Mouse (Mus musculus) spleen, adult 2 months (tissue): ENCODE results near the gene Wdr83. TPM values are rescaled to one million over a fixed set of nuclear protein-coding genes. Genes with fewer than 3 reads are reported as not detected.

Experiments
- DNase-seq, 2 experiments: peaks; one replicate each; pipeline versions ENCODE4 v3.0.0 to v3.0.0-alpha.2; 2012 to 2021; ENCODE audit warnings: low spot score in 2 of 2, low read depth in 1 of 2
- H3K27ac ChIP-seq: fragments of 200-500 bp; 2 replicates; pipeline ENCODE4 v1.5.1; 2012; ENCODE audit warnings: low read length, inconsistent platforms; ENCODE audit not compliant: insufficient read depth
- H3K27me3 ChIP-seq: fragments of 200-500 bp; 2 replicates; pipeline ENCODE4 v1.6.1; 2012; ENCODE audit warnings: mild to moderate bottlenecking, moderate library complexity, low read length, inconsistent platforms; ENCODE audit not compliant: control insufficient read depth, insufficient read depth
- H3K36me3 ChIP-seq: fragments of 200-500 bp; 2 replicates; pipeline ENCODE4 v1.6.1; 2012; ENCODE audit warnings: mild to moderate bottlenecking, low read length, inconsistent platforms; ENCODE audit not compliant: control insufficient read depth, insufficient read depth
- H3K4me1 ChIP-seq: fragments of 200-500 bp; 2 replicates; pipeline ENCODE4 v1.6.1; 2011; ENCODE audit warnings: inconsistent platforms; ENCODE audit not compliant: control insufficient read depth, insufficient read depth, insufficient read length
- H3K4me3 ChIP-seq: fragments of 200-500 bp; 2 replicates; pipeline ENCODE4 v1.5.1; 2011; ENCODE audit warnings: mild to moderate bottlenecking, inconsistent platforms; ENCODE audit not compliant: insufficient read depth, insufficient read length; ENCODE audit errors: extremely low read depth
- CTCF ChIP-seq: fragments of 200-500 bp; IDR thresholded peaks from 2 replicates; pipeline ENCODE4 v1.5.1; 2011; ENCODE audit warnings: mild to moderate bottlenecking, inconsistent platforms; ENCODE audit not compliant: insufficient read depth, insufficient read length, insufficient replicate concordance; ENCODE audit errors: extremely low read depth
- POLR2A ChIP-seq: fragments of 200-500 bp; IDR thresholded peaks from 2 replicates; pipeline ENCODE4 v1.6.1; 2011; ENCODE audit warnings: low read depth, low read length, inconsistent platforms
- WGBS: fragments of 180-500 bp; shearing (Covaris S2); methylation state at CpG from one replicate; pipeline ENCODE4 v1.1.7; 2018; 5-methylcytosine and 5-hydroxymethylcytosine counted together
- polyA plus RNA-seq: library from polyadenylated mRNA; depleted of rRNA; stranded (reverse); fragments of >200 nt; gene quantifications from 2 replicates; pipeline ENCODE4 v1.2.3, GENCODE M21; 2012

The Wdr83 gene
- polyA plus RNA-seq, 1 experiment: 20.6 TPM

DNA sequence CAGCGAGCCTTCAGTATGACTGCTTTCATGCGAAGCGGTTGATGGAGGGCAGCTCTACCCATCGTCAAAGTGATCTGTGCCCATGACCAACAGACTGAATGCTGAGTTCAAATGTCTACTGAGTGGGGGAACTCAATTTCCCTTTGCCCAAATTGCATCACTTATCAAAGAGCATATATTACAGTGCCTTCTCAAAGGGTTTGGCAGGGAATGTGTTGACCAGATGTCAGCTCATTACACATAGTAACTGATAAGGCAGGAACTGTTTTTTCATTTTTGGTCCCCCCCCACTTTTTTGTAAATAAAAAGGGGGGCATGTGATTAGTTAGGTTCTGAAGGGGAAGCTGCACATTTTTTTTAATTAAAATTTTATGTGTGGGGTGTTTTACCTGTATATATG is 18.5 kb downstream of the Wdr83 start:
- H3K4me1 ChIP-seq: peaks cover 2% of the 10 kb centered on the region
- DNase-seq: no peak
- H3K4me3 ChIP-seq: no peak overlapping the region
- no peak overlapping the region for H3K27ac ChIP-seq
- no peaks in the 10 kb centered on the region for H3K36me3 ChIP-seq
- TF ChIP-seq POLR2A (no peak), CTCF (no peak)
- H3K27me3 ChIP-seq: no peaks in the 10 kb centered on the region
- WGBS: over 99% methylated on average over 4 of the region's 4 CpGs

DNA sequence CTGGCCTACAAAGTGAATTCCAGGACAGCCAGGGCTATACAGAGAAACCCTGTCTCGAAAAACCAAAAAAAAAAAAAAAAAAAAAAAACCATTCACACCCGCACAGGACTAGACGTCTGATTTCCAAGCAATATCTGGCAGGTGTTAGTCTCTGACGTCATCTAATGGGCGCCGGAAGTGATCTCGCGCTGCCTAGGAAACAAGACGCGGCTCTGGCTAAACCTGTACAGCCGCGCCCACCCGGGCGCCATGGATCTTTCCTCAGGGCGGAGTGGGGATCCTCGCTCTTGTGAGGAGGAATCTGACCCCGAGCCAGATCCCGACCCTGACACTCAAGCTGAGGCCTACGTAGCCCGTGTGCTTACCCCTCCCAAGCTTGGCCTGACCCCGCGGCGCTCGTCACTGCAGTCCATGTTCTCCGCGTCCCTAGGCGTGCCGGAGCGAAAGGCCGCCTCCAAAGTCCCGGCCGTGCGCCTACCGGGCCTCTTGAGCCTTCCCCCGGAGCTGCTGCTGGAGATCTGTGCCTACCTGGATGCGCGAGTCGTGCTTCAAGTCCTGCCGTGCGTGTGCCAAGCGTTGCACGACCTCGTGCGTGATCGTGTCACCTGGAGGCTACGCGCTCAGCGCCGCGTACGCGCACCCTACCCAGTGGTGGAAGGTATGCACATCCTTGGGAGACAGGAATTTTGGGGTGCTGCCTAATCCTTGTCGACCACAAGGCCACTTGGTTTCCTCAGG is 21.1 kb downstream of the Wdr83 start, which contains the start of gene Fbxw9:
TSS of gene Fbxw9 (plus strand) at position 177 of the 738 bp plus-strand sequence.
- H3K36me3 ChIP-seq: peaks cover 6% of the 10 kb centered on the region; the same call in 1 of the 2 replicates
- no peak within 1 kb of the TSS for H3K27ac ChIP-seq
- WGBS: under 1% methylated on average over 53 of the region's 53 CpGs

DNA sequence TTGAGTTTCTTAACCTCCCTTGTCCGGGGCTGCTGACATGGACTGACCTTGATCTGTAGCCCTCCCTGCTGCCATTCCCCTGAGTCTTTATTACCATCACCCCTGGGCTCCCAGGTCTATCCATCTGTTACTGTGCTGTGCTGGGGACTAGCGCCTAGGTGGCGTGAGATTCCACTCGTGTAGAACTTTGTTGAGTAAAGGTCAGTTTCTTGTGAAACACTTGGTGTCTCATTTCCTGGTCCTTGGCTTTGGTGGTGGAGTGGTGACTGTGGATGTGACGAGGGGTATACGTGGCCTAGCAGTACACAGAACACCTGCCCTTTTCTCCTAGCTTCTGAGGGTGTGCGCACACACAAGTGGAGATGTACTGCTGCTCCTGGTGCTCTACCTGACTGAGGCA is 23.7 kb downstream of the Wdr83 start:
- DNase-seq: no peak
- no peaks in the 10 kb centered on the region for H3K27me3 ChIP-seq
- WGBS: 86% methylated on average over 7 of the region's 7 CpGs
- TF ChIP-seq POLR2A: no peak
- no peak for TF ChIP-seq CTCF
- peaks cover 2% of the 10 kb centered on the region for H3K4me1 ChIP-seq
- H3K36me3 ChIP-seq: peaks cover 29% of the 10 kb centered on the region
- H3K27ac ChIP-seq: no peak overlapping the region
- H3K4me3 ChIP-seq: no peak overlapping the region

More for the DNA sequence above, 21.1 kb downstream of the Wdr83 start, which contains the start of gene Fbxw9:
- no peaks in the 10 kb centered on the region for H3K27me3 ChIP-seq
- TF ChIP-seq CTCF (no peak), POLR2A (no peak)
- peak; percentile 85 to 87 for DNase-seq
- H3K4me3 ChIP-seq: peak within 1 kb of the TSS; percentile 94
- peaks cover 2% of the 10 kb centered on the region for H3K4me1 ChIP-seq

DNA sequence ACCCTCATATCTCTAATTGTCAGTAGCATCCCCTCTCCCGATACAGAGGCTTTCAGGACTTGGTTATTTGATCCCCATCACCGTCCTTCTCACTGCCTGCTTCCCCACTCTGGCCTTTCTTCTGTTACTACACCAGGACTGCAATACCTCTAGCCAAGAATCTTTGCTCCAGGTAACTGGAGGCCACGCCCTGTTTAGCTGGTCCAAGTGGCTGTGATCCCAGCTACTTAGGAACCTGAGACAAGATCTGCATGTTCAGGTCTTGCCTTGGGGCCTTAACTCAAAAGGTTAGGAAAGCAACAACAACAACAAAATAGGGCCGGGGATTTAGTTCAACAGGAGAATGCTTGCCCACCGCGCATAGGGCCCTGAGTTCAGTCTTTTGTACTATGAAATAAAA is 37.5 kb downstream of the Wdr83 start:
- Histone ChIP-seq H3K4me1 (0 out of 2 replicates have a peak, but pooled peaks cover under 1% of the 10 kb centered on the region), H3K36me3 (peaks cover 35% of the 10 kb centered on the region), H3K27me3 (no peaks in the 10 kb centered on the region), H3K27ac (no peak overlapping the region), H3K4me3 (no peak overlapping the region)
- no peak for DNase-seq
- WGBS: 95% methylated on average over 6 of the region's 6 CpGs
- no peak for TF ChIP-seq CTCF
- no peak for TF ChIP-seq POLR2A

DNA sequence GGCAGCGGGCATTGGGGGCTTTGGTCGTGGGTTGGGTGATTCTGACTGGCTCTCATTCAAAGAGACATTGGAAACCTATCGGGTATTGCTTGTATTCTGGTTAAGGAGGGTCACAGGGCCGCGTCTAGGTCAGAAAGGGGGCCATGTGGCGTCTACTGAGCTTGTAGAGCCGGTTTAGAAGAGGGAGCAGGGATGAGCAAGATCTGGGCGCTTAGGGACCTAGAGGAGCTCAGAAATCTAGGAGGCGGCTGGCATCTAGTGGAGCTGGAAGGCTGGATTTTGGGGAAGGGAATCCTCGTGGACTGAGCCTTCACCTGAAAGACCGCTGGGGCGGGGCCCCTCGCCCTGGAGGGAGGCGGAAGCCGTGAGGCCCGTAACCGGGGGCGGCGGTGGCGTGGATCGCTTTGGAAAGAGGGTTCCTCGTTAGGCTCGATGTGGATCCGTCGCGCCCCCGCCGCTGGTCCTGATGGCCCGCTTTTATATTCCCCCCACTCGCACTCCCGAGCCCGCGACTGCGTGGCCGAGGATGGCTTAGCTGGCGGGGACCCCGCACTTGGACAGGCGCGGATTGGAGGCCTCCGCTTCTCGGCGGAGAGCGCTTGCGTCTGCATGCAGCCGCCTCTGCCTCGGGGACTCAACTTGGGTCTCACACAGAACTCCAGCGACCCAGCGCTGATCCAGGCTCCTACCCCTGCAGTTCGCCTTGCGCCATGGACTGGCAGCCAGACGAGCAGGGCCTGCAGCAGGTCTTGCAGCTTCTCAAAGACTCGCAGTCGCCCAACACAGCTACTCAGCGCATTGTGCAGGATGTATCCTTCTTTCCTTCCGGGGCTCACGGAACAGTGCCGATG is 43.2 kb downstream of the Wdr83 start:
- H3K4me1 ChIP-seq: peaks cover 8% of the 10 kb centered on the region; the same call in 1 of the 2 replicates

DNA sequence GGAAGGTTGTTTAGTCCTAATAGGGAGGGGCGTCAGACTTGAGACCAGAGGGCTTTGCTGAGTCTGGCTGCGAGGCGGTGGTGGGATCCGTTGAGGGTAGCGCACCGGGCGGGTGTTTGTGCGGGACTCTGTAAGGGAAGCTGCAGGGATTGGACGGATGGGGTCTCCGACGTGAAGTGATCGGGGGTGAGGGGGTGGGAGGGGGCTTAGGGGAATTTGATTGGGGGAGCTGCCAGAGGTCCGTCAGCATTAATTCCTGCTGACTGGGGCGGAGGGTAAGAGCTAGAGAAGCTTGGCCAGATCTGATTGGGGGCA is 43.8 kb downstream of the Wdr83 start:
- Histone ChIP-seq H3K27ac (peak overlapping the region; percentile 21; the same call in 1 of the 2 replicates), H3K4me1 (peaks cover 8% of the 10 kb centered on the region; the same call in 1 of the 2 replicates), H3K27me3 (no peaks in the 10 kb centered on the region), H3K4me3 (peak overlapping the region; percentile 88), H3K36me3 (peaks cover 11% of the 10 kb centered on the region)
- WGBS: 2% methylated on average over 14 of the region's 14 CpGs
- no peak for DNase-seq
- TF ChIP-seq CTCF (no peak), POLR2A (no peak)

More for the DNA sequence above, 43.2 kb downstream of the Wdr83 start:
- under 1% methylated on average over 57 of the region's 57 CpGs for WGBS
- H3K27ac ChIP-seq: peak overlapping the region; percentile 55
- peaks cover 7% of the 10 kb centered on the region for H3K36me3 ChIP-seq
- no peaks in the 10 kb centered on the region for H3K27me3 ChIP-seq
- peak overlapping the region; percentile 88 for H3K4me3 ChIP-seq
- TF ChIP-seq CTCF: no peak
- TF ChIP-seq POLR2A: no peak
- peak in 1 of 2 experiments; percentile 50 for DNase-seq
